8 mouse cellular contexts compared by ENCODE assay signal in the genomic region with DNA sequence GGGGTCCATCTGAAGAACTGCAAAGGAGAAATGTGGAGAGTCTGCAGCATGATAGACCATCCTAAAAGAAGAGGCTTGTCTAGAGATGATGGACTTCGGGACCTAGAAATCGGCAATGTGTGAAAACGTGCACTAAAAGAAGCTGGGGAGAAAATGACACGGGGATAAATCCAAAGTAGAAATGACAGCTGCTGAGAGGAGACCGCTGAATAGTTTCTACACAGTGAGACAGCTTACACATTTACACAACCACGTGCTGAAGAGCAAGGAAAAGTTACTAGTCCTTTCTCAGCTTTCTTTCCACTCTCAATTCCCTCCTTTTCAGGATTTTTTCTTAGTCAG. TPM values are rescaled to one million over a fixed set of nuclear protein-coding genes. Genes with fewer than 3 reads are reported as not detected.
A peak's percentile ranks its signal among the peaks of the same experiment; 100 is the strongest.
DNase-seq lines count a peak whose midpoint lies in the region; ATAC-seq and TF ChIP-seq lines count a peak whose summit lies in the region.

No protein-coding gene starts in this region.

- no peak for TF ChIP-seq POLR2A in lung, adult 2 months (IDR thresholded peaks at IDR 0.05; ENCODE audit: borderline replicate concordance, extremely low read depth, low read depth, low read length)
- TF ChIP-seq POLR2A in embryonic fibroblast, embryonic 13.5 days (IDR thresholded peaks at IDR 0.05; ENCODE audit: low read depth, low read length): no peak

- WGBS in lung, adult 2 months: 7% methylated on average over 6 of the region's 6 CpGs
- WGBS in limb, embryonic 11.5 days: 12% methylated on average over 6 of the region's 6 CpGs
- 9% methylated on average over 6 of the region's 6 CpGs for WGBS in neural tube, embryonic 15.5 days

- no peaks in the 10 kb centered on the region for H3K27me3 ChIP-seq in limb, embryonic 11.5 days (ENCODE audit: control insufficient read depth, insufficient read depth, low read length)
- no peaks in the 10 kb centered on the region for H3K27me3 ChIP-seq in neural tube, embryonic 15.5 days (replicated peaks)

- no peak overlapping the region for H3K27ac ChIP-seq in embryonic fibroblast, embryonic 13.5 days (ENCODE audit: insufficient read depth, low read length)
- no peak overlapping the region for H3K27ac ChIP-seq in limb, embryonic 11.5 days (replicated peaks; ENCODE audit: low read depth, low read length)
- no peak overlapping the region for H3K27ac ChIP-seq in neural tube, embryonic 15.5 days (replicated peaks)

- TF ChIP-seq CTCF in lung, adult 2 months (IDR thresholded peaks at IDR 0.05; ENCODE audit: insufficient read depth, low read length): no peak
- no peak for TF ChIP-seq CTCF in embryonic fibroblast, embryonic 13.5 days (IDR thresholded peaks at IDR 0.05; ENCODE audit: borderline replicate concordance, insufficient read depth, low read length)

- peak overlapping the region; percentile 96 for H3K4me2 ChIP-seq in limb, embryonic 11.5 days (ENCODE audit: low read depth, severe bottlenecking)
- peak overlapping the region; percentile 100 for H3K4me2 ChIP-seq in neural tube, embryonic 15.5 days

- peak overlapping the region; percentile 74 for H3K4me3 ChIP-seq in lung, adult 2 months (replicated peaks; ENCODE audit: extremely low read depth, low read depth, low read length)
- peak overlapping the region; percentile 44 for H3K4me3 ChIP-seq in embryonic fibroblast, embryonic 13.5 days (ENCODE audit: insufficient read depth, low read length)
- H3K4me3 ChIP-seq in limb, embryonic 11.5 days (ENCODE audit: low read depth, low read length): peak overlapping the region; percentile 49
- H3K4me3 ChIP-seq in neural tube, embryonic 15.5 days (replicated peaks): peak overlapping the region; percentile 67

- H3K36me3 ChIP-seq in limb, embryonic 11.5 days (ENCODE audit: control insufficient read depth, insufficient read depth, low read length): no peaks in the 10 kb centered on the region
- no peaks in the 10 kb centered on the region for H3K36me3 ChIP-seq in neural tube, embryonic 15.5 days

- H3K4me1 ChIP-seq in lung, adult 2 months (ENCODE audit: control insufficient read depth, insufficient read depth, low read length): no peaks in the 10 kb centered on the region
- no peaks in the 10 kb centered on the region for H3K4me1 ChIP-seq in embryonic fibroblast, embryonic 13.5 days (ENCODE audit: control insufficient read depth, insufficient read depth, low read length)
- H3K4me1 ChIP-seq in limb, embryonic 11.5 days (ENCODE audit: control insufficient read depth, insufficient read depth, low read length): no peaks in the 10 kb centered on the region
- H3K4me1 ChIP-seq in neural tube, embryonic 15.5 days: peaks cover 24% of the 10 kb centered on the region

- H3K9ac ChIP-seq in limb, embryonic 11.5 days (ENCODE audit: low read length): peak overlapping the region; percentile 41; the same call in 1 of the 2 replicates
- no peak overlapping the region for H3K9ac ChIP-seq in neural tube, embryonic 15.5 days (replicated peaks)

- ATAC-seq in limb, embryonic 11.5 days (ENCODE audit: insufficient number of reproducible peaks, low FRiP score, low TSS enrichment, low read depth): no peak
- ATAC-seq in neural tube, embryonic 15.5 days (ENCODE audit: low FRiP score): no peak
- ATAC-seq in megakaryocyte-erythroid progenitor cell, adult 5-6 weeks (replicated peaks; ENCODE audit: low FRiP score, low TSS enrichment, poor library complexity, severe bottlenecking): no peak

- no peak for DNase-seq in lung, adult 2 months
- no peak for DNase-seq in lung, postnatal 14 days
- no peak for DNase-seq in limb, embryonic 11.5 days (ENCODE audit: low spot score)
- DNase-seq in retina, postnatal 1 day: no peak
- DNase-seq in spleen, postnatal 14 days (ENCODE audit: low spot score in 2 of 2): no peak

- H3K9me3 ChIP-seq in limb, embryonic 11.5 days (ENCODE audit: control insufficient read depth, low read length): no peaks in the 10 kb centered on the region
- H3K9me3 ChIP-seq in neural tube, embryonic 15.5 days (replicated peaks): no peaks in the 10 kb centered on the region

RNA-seq across cellular contexts. Expression of a gene that starts 1.3 kb away (rescaled TPM):
- polyA plus RNA-seq in lung, adult 2 months (2012; rRNA removed): 5.6 and 7.8 TPM in 2 replicates
- 2.4 and 5.7 TPM in 2 replicates for polyA plus RNA-seq in embryonic fibroblast, embryonic 13.5 days (2011; ENCODE audit: insufficient read length, low read depth, missing spikeins)
- polyA plus RNA-seq in limb, embryonic 11.5 days (2014; fragmentation: Nextera tagmentation; extraction: Ambion mirVana): 13.3 and 15.6 TPM in 2 replicates
- 22.7 and 28.7 TPM in 2 replicates for polyA plus RNA-seq in neural tube, embryonic 15.5 days (2015; fragmentation: Nextera tagmentation; extraction: Ambion mirVana)
- not detected in 2 replicates for total RNA-seq in megakaryocyte-erythroid progenitor cell, adult 5-6 weeks (2014; fragmentation: Nextera tagmentation)
- not detected in 2 replicates for total RNA-seq in megakaryocyte-erythroid progenitor cell, adult 5-6 weeks (2017)
